Mouse (Mus musculus) cerebellum, postnatal 25 days (tissue): ENCODE results near the gene Polr1d.

Experiments
- DNase-seq, 2 experiments: peaks; one replicate each; pipeline ENCODE4 v3.0.0; 2021; ENCODE audit warnings: mixed read lengths in 2 of 2

Gene Polr1d

GRCm38 (mm10) chr5:147147340-147147739 lies 70.5 kb downstream of the Polr1d start:
- peak in 1 of 2 experiments; percentile 15 for DNase-seq

GRCm38 (mm10) chr5:147154806-147155371 lies 78.0 kb downstream of the Polr1d start:
- no peak for DNase-seq

- DNase-seq = no peak
These were observed 78.7 kb downstream of the Polr1d start for GRCm38 (mm10) chr5:147155449-147156133.

- DNase-seq = no peak
These were observed 79.5 kb downstream of the Polr1d start for GRCm38 (mm10) chr5:147156376-147156775.

GRCm38 (mm10) chr5:147157441-147157840 lies 80.6 kb downstream of the Polr1d start:
- DNase-seq = no peak

GRCm38 (mm10) chr5:147159320-147159719 lies 82.5 kb downstream of the Polr1d start:
- DNase-seq = no peak

GRCm38 (mm10) chr5:147159792-147160191 lies 82.9 kb downstream of the Polr1d start:
- DNase-seq = no peak
